Mouse (Mus musculus) kidney, adult 11 months (tissue): Measurements from ENCODE around the gene Olfr418.
"Not testable (repeated sequence)": the region's sequence is repeated elsewhere in the genome, so short reads cannot be mapped to it uniquely, and the experiment has no call there.

Experiments used
- DNase-seq: peaks from one replicate; pipeline ENCODE4 v3.0.0; 2022

The Olfr418 gene

DNA sequence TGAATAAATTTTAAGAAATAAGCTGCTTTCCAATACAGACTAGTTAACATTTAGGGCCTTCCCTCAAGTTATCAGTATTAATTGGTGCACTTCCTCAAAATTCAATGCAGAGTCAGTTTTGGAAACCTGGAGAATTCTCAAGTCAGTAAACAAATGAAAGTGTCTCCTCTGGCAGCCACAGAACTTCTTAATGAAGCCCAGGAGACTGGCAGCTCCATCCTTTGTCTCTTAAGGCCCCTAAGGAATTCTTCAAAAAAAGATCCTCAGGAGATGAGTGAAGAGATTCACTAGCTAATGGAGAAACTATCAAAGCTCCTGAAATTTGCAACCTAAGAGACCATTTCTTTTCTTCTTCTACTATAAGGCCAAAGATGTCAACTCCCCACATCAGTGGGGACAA, at the start of gene Olfr418:
Olfr418 (plus strand) TSS at position 301 of the 400 bp plus-strand sequence.
- DNase-seq, result no peak

GRCm38 (mm10) chr1:173216481-173216880, 49.3 kb upstream of the Olfr418 start:
- no peak for DNase-seq

DNA sequence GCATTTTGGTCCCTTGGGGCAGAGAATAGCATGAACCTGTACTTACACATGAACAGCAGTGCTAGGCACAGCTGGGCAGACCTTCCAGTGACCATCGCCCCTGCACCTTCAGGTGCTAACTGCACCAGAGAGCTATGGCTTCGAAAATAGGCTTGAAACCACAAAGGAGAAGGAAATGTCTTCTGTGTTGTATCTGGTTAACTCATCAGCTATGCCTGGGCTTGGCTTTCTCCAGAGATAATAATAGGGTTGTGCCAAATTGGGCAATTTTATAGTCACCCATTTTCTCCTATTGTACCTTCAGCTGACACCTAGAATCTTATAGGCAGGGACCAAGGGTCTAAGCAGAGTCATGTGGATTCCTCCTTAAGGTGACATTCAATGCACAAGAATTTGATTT, 38.7 kb upstream of the Olfr418 start, which contains the start of gene Fcer1a:
Fcer1a (minus strand) TSS at position 134 of the 400 bp plus-strand sequence.
- no peak for DNase-seq

DNA sequence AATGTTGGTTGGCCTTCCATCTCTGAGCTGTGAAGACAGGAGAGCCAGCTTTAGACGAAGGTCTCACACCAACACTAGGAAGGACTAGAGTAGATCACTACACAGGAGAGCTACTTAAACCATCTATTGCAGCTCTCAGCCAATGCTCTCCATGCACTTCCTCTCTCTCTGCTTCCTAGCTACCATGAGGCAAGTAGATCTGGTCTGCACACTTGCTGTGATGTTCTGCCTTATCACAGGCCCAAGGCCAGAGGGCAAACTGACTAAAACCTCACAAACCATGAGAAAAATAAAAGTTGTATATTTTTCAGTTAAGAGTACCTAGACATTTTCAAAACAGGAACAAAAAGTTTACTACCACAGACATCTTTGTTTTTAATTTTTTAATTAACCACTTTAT, 28.8 kb upstream of the Olfr418 start:
- not testable (repeated sequence) for DNase-seq

DNA sequence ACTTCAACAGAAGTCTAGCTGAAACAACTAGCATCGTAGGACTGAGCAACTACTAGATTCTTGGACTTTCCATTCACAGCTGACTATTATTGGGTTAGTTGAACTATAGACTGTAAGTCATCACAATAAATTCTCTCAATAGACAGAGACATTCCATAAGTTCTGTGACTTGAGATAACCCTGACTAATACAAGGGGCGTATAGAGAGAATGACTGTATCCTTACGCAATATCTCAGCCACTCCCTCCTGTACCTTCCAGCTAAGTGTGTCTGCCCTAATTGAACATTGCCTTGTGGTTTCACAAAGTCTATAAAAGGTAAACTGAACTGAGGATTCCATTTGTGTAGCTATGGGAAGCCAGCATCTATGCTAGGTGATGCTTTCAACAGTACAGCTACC, 15.9 kb upstream of the Olfr418 start:
- DNase-seq, result no peak

- no peak for DNase-seq
Observed at GRCm38 (mm10) chr1:173277677-173278076, 11.9 kb downstream of the Olfr418 start, which contains the start of gene Mptx2. Gene Mptx2, minus strand, starts transcription at chr1:173277777.

DNA sequence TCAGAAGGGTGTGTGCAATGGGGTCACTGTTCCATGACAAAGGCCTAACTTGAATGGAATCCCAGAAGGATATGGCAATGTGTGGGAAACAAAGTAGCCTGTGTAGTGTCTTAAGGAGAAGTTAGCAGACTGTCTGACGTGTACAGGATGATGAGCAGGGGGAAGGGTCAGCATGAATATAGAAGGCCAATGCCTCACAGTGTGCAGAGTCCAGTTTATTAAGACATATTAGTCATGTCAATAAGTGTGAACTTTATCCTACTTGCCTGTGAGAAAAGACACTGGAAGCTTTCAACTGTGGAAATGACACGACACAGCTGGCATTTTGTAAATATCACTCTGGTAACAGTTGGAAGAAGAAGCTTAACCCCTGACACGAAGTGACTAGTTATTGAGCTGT, 37.0 kb downstream of the Olfr418 start:
- not testable (repeated sequence) for DNase-seq

- not testable (repeated sequence) for DNase-seq
Observed at GRCm38 (mm10) chr1:173313535-173314050, 47.8 kb downstream of the Olfr418 start.

- no peak for DNase-seq
Observed at GRCm38 (mm10) chr1:173315725-173316124, 49.9 kb downstream of the Olfr418 start.

DNA sequence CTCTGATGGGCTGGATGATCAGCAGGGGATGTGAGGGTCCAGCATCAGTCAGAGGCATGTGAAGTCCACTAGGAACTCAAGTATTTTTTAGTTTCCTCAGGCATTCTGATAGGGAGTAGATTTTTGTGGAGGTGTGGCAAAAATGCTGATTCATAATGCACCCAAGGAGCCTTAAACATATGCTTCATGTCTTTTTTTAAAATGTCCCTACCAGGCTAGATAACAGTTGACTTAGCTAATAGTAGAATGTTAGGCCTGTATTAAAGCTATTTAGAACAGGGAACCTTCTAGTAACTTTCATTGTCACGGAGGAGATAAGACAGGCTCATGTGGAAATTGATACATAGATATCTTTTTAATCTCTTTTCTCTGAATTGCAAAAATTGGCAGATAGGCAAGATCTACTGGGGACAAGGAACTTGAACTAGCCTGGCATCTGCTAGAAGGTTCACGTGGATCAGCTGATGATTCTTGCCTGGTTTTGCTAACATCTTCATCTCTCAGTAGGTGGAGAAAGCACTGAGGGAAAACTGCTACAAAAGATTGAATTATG, 52.2 kb downstream of the Olfr418 start:
- no peak for DNase-seq

GRCm38 (mm10) chr1:173321593-173322248, 55.9 kb downstream of the Olfr418 start:
- DNase-seq, result no peak

DNA sequence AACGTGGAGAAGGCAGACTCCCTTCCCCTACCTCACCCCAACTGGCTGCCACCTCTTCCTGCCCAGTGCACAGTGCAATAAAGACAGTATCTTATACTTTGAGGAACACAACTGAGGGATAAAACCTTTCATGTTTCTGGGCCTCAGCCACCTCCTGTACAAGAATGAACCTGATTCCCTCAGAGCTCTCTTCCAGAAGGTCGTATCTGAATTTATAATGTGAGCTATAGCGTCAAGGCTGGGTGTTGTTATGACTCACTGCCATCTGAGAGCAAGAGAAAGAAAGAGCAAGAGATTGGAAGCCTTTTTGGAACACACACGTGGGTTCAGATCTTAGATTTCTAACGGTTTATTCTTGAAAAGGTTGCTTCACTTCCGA, 56.4 kb downstream of the Olfr418 start:
- DNase-seq, result no peak
